Mouse (Mus musculus) urinary bladder, postnatal 14 days (tissue): ENCODE results near the gene Znrf1.

Experiments used
- DNase-seq: peaks from one replicate; pipeline ENCODE4 v3.0.0; 2021; ENCODE audit warnings: low spot score

Znrf1 gene

DNA sequence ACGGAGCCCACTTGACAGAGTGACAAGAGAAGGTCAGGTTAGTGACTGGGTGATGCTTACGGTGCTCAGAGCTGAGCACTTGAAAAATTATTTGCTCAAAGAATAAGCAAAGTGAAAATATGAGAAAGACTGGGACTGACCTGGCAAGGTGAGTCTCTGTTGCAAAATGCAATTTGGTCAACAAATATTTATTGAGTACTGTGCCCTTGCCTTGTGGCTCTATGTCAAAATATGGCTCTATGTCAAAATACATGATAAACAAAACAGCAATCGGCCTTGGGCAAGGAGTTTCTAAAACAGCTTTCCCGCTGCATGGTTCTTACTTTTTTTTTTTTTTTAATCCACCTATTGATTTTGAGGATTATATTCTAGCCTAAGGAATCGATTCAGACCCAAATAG is 406 bp upstream of the Znrf1 start:
- DNase-seq, result no peak

DNA sequence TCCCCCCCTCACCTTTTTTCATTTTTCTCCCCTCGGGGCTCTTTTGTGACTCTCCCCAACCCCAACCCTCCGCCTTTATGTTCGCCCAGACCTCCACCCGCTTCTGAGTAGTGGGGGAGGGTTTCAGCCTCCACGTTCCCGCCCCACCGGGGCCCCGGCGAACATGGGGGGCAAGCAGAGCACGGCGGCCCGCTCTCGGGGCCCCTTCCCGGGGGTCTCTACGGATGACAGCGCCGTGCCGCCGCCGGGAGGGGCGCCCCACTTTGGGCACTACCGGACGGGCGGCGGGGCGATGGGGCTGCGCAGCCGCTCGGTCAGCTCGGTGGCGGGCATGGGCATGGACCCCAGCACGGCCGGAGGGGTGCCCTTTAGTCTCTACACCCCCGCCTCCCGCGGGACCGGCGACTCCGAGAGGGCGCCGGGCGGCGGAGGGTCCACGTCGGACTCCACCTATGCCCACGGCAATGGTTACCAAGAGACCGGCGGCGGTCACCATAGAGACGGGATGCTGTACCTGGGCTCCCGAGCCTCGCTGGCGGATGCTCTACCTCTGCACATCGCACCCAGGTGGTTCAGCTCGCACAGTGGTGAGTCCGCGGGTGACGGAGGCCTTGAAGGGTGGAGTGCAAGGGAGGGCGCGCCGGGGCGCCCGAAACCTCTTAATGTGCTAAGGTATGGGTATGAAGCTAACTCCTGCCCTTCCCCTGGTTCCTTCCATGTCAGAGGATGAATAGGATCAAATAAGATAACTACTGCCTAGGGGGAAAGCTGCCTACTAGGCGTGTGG is 1.3 kb downstream of the Znrf1 start:
- peak; percentile 44 for DNase-seq

DNA sequence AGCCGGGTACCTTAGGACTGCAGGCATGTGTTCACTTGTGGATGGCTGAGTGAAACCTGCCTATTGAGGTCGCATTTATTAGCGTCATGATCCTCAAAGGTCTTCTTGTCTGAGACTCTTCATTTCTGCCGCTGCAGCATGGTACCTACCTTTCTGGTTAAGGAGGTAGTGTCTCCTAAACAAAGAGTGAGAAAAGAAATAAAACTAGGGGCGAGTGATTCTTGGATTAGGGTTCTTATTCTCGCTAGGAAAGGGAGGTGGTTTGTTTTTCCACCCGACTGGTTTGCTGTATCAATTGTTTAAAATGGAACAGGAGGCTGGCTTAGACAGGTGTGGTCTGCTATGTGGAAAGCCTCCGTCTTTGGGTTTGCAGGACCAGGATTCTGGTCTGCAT is 1.9 kb downstream of the Znrf1 start:
- DNase-seq, result no peak

GRCm38 (mm10) chr8:111538194-111538593 is 2.3 kb downstream of the Znrf1 start:
- DNase-seq, result peak; percentile 45

DNA sequence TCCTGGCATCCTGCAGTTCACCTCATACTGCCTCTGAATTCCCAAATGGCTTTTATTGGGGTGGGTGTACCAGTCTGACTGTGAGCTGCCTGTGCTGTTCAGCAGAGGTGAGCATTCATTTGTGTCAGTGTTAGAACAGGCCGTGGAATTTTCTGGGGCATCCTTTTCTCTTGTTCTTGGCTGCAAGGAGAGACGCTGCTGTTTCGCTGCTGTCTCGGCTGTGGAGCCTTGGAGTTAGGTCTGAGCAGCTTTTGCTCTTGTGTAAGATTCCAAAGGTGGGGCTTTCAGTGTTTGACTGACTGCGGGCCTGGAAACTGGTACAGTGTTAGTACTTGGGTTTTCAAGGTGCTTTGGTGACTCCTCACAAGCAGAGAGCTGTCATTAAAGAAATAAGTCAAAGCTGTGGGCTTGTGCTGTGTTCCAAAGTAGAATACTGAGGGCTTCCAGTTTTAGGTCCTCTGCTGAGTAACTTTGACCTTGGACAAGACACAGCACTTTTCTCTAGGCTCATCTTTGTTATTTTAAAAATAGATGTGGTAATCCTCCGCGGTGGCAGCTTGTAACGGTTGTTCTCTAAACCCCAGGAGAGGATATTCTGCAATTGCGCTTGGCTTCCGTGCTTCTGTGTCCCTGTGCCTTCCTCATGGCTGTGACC is 3.7 kb downstream of the Znrf1 start:
- no peak for DNase-seq

DNA sequence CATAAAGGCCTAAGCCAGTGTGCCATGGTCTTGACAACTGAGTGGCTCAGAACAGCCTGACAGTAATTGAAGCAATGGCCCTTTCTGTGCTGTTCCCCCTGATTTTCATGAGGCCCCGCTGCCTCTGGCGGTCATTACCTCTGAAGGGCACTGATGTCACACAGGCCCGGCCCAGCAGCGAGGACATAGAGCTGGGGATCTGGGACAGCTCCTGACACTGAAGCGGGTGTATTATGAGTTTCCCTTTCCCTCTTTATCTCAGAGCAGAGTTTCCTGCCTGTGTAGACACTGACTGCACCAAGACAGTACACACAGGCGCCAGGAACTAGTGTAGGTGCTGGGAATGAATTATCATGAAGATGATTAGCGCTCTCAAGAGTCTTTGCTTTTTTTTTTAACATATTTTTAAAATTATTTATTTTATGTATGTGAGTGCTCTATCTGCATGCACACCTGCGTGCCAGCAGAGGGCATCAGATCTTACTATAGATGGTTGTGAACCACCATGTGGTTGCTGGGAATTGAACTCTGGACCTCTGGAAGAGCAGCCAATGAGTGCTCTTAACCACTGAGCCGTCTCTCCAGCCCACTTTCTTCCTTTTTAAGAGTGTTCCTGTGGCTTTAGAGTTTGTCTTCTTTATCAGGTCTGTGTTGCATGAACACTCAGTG is 7.9 kb downstream of the Znrf1 start:
- DNase-seq, result no peak

DNA sequence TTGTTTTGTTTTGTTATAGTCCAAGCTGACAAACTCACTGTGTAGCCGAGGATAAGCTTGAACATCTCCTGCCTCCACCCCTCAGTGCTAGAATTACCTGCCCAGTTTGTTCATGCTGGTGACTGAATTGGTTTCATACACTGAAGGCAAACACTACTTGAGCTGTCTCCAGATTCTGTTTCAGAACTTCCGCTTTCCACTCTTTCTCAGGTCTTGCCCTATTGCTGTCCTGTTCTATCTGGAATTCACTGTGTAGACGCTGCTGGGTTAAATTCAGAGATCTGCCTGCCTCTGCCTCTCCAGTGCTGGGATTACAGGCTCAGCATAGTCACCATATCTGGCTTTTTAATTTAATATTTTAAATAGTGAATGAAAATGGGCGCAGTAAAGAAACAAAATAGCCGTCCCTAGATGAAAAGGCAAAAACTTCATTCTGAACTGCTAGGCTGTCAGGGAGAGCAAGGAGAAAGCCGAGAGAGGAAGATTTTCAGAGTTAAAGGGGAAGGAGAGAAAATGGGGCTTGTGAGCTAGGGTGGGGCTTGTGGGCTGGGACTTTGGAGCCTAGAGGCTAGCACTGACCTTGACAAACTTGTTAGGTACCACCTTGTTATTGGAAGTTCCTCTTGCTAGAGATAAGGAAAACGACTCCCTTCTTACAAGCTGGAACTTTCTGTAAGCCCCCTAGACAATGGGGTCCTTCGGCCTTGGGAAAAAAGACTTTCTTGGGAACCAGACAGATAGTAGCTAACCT is 9.7 kb downstream of the Znrf1 start:
- DNase-seq, result no peak

DNA sequence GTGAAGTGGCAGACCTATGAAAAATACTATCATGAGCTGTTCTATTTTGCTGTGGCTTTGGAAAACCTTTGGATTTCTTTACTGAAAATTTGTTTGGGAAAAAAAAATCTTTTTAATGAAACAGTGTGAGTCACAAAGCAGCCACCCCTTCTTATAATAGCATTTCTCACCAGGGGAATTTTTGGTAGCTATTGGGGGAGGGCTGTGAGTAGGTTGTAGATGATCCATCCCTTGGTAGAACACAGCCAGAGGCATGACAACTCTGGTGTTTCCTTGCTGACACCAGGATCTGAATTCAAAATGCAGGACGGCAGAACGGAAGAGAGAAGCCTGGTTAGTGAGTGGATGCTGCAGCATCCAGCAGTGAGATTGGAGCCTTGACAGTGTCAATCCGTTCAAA is 11.2 kb downstream of the Znrf1 start:
- no peak for DNase-seq

DNA sequence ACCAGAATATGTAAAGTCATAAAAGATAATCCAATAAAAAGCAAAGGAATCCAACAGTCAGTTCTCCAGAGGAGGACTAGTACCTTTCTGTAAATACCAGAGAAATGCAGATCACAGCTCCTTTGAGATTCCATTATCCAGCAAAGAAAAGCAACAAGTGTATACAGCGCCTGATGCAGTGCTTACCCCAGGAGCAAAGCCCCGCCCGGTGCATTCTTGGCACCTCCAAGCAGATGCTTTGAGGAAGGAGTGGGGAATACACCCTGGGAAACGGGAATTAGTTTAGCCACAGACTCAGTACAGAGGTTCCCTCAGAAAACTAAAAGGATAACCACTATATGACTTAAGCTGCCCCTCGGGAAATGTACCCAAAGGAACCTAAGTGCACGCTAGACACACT is 12.3 kb downstream of the Znrf1 start:
- DNase-seq, result no peak

- no peak for DNase-seq
These were observed 14.3 kb downstream of the Znrf1 start for GRCm38 (mm10) chr8:111550002-111550870.

- no peak for DNase-seq
These were observed 15.7 kb downstream of the Znrf1 start for GRCm38 (mm10) chr8:111551511-111552130.

DNA sequence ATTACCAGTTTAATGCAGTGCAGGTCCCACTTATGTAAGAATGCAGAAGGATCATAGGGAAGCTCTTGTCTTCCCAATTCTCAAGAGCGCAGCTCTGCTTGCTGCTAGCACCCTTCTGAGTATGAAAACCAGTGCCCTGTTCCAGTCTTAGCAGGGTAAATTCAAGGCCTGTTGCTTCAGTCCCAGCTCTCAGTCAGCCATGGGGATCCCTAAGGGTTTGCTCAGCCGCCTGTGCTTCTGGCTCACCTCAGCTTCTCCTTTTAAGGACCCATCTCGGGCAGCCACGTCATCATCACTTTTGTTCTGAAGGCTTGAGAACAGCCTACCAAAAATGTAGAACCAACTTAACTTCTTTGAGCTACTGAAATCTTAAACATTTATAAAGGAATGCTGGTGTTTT is 25.9 kb downstream of the Znrf1 start:
- no peak for DNase-seq

DNA sequence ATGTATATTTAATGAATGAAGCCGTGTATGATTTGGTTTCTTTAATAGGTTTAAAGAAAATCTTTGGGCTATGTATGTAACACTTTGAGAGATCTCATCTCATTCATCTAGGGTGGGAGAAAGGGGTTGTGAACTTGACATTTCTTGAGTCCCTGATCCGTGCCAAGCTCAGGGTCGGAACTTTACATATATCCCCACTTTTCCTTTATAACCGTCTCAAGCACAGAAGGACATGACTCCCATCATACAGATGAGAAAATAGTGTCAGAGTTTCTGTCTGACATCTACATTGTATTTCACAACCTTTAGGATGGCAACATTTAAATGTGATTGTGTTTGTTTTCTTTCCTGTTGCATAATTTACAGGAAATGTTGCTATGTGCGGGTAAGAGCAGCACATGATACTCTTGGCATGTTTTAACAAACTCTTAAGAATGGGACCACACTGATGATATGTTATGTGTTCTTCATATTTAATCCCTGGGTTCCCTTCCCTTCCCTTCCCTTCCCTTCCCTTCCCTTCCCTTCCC is 26.4 kb downstream of the Znrf1 start:
- DNase-seq, result no peak

- no peak for DNase-seq
These were observed 27.2 kb downstream of the Znrf1 start for GRCm38 (mm10) chr8:111563075-111563474.

DNA sequence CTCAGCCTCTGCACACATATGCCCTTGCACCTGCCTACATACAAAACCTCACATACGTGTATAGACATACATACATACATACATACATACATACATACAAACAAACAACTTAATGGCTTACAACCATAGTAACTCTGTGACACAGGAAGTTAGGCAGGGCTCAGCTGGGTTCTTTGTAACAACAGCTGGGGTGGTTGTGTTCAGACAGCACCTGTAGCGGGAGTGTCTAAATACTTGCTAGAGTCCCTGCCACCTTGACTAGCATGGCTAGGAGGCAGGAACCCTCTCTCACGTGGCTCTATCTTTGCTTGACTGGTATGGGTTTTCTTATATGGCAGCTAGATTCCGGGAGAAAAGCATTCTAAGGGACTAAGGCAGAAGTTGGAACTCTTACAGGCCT is 27.8 kb downstream of the Znrf1 start:
- DNase-seq, result no peak

DNA sequence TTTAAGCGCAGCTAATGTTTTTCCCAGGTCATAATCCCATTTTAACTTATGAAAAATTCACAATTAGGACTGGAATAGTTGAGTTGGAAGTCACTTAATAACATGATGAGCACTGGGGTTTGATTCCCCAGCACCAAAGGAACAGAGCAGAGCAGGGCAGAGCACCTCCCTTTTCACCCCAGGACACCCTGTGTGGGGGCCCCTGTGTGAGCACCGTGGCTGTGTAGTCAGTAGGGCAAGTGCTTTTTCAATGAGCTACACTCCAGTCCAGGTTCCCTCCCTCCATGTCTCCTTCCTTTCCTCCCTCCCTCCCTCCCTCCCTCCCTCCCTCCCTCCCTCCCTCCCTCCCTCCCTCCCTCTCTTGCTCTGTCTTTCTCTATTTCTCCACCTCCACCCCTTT is 28.2 kb downstream of the Znrf1 start:
- DNase-seq, result no peak

- no peak for DNase-seq
These were observed 29.9 kb downstream of the Znrf1 start for GRCm38 (mm10) chr8:111565784-111566191.

- DNase-seq, result no peak
These were observed 30.4 kb downstream of the Znrf1 start for GRCm38 (mm10) chr8:111566326-111566725.

DNA sequence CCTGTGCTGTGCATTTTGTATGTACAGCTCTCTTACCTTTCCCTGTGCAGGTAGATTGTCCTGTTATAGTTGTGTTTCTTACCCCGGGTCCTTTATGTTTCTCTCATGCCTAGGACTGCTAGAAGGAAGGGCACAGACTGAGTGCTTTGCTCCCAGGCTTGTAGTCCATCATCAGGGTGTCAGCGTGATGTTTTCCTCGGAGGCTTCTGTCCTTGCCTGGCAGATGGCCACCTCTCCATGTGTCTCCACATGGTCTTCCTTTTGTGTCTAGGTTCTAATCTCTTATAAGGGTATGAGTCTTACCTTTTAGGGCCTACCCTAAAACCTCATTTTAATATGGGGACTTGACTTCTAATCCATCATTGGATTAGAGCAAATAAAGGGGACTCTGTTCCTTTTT is 31.7 kb downstream of the Znrf1 start:
- no peak for DNase-seq

DNA sequence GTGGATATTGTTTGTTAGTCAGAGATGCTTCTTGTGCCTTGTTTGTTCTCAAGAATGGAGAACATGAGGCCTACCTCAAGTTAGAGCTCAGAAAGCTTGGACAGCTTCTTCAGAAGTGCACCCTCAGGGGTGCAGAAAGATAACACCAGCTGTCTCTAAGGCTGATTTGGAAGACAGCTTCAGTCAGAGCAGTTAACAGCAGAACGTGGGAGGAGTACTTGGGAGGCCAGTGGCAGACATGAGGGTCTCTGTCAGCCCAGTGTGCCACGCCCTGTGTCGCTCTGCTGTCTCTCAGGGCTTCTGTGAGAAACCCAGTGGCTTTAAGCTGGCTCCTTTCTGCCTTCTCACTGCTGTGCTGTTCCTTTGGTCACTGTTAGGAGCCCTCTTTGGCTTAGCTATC is 32.1 kb downstream of the Znrf1 start:
- no peak for DNase-seq

GRCm38 (mm10) chr8:111569926-111570325 is 34.0 kb downstream of the Znrf1 start:
- DNase-seq, result no peak
